Mouse (Mus musculus) midbrain, postnatal 0 days (tissue): Measurements from ENCODE around the gene Sptbn1. TPM values are rescaled to one million over a fixed set of nuclear protein-coding genes. Genes with fewer than 3 reads are reported as not detected.

Experiments
- ATAC-seq: fragments of 200-750 bp; cut with Nextera tagmentation; 2 replicates; pipeline ENCODE4 v1.8.0; 2017; ENCODE audit warnings: moderate number of reproducible peaks, mild to moderate bottlenecking, moderate TSS enrichment, moderate library complexity; ENCODE audit not compliant: low FRiP score
- DNase-seq: peaks from one replicate; pipeline ENCODE4 v3.0.0-alpha.2; 2015; ENCODE audit warnings: low spot score
- H3K27ac ChIP-seq: fragments of 300-500 bp; sonication (generic); 2 replicates; pipeline ENCODE4 v1.5.1; 2014; ENCODE audit warnings: low read depth, mild to moderate bottlenecking, low read length, mixed read lengths
- H3K27me3 ChIP-seq: fragments of 300-500 bp; sonication (generic); 2 replicates; pipeline ENCODE4 v1.6.1; 2014; ENCODE audit warnings: low read length, control low read depth, mixed read lengths; ENCODE audit not compliant: insufficient read depth
- H3K36me3 ChIP-seq: fragments of 300-500 bp; sonication (generic); 2 replicates; pipeline ENCODE4 v1.6.1; 2014; ENCODE audit warnings: low read length, control low read depth, mixed read lengths; ENCODE audit not compliant: insufficient read depth
- H3K4me1 ChIP-seq: fragments of 300-500 bp; sonication (generic); 2 replicates; pipeline ENCODE4 v1.6.1; 2014; ENCODE audit warnings: mild to moderate bottlenecking, control low read depth, antibody characterized with exemption, low read length, mixed read lengths; ENCODE audit not compliant: insufficient read depth
- H3K4me2 ChIP-seq: fragments of 300-500 bp; sonication (generic); 2 replicates; pipeline ENCODE4 v1.6.1; 2014; ENCODE audit warnings: low read depth, mild to moderate bottlenecking, low read length, mixed read lengths; ENCODE audit not compliant: poor library complexity, severe bottlenecking
- H3K4me3 ChIP-seq: fragments of 300-500 bp; sonication (generic); 2 replicates; pipeline ENCODE4 v1.5.1; 2014; ENCODE audit warnings: low read depth, mild to moderate bottlenecking, low read length, moderate library complexity
- H3K9ac ChIP-seq: fragments of 300-500 bp; sonication (generic); replicated peaks from 2 replicates; pipeline ENCODE4 v1.6.1; 2014; ENCODE audit warnings: mild to moderate bottlenecking, low read length, moderate library complexity, mixed read lengths; ENCODE audit not compliant: poor library complexity, severe bottlenecking
- H3K9me3 ChIP-seq: fragments of 300-500 bp; sonication (generic); 2 replicates; pipeline ENCODE4 v1.6.1; 2016; ENCODE audit warnings: low read length, control low read depth
- CTCF ChIP-seq: IDR thresholded peaks from 2 replicates; pipeline ENCODE4 v1.5.1; 2016; ENCODE audit warnings: antibody characterized with exemption, mild to moderate bottlenecking
- WGBS: fragments of 180-500 bp; shearing (Covaris S2); extraction: QIAGEN DNeasy Blood & Tissue Kit; methylation state at CpG from one replicate; pipeline ENCODE4 v1.1.7; 2014; 5-methylcytosine and 5-hydroxymethylcytosine counted together
- polyA plus RNA-seq: library from polyadenylated mRNA; unstranded; fragments of >200 nt; fragmentation: Nextera tagmentation; extraction: Ambion mirVana; gene quantifications from 2 replicates; pipeline ENCODE4 v1.2.1, GENCODE M21; 2015
- total RNA-seq: library from RNA; depleted of rRNA; stranded (reverse); fragments of >200 nt; gene quantifications from 2 replicates; pipeline ENCODE4 v1.2.3, GENCODE M21; 2014

Gene Sptbn1
- total and polyA plus RNA-seq, 2 experiments from 2014 or later, result 173 to 294 TPM

DNA sequence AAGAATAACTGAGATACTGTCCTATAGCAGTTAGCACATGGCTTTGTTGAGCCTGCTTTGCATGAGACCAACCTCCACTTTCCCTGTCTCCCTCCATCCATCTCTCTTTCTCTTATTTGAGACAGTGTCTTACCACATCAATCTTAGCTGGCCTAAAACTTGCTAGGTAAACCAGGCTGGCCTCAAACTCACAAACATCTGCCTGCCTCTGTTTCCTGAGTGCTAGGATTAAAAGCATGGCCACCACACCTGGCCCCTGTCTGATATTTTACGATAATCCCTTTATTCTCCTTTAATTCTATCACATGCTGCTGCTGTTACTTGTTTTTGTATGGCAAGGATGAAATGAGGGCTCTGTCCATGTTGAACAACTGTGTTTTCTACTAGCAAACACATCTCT is 49.6 kb downstream of the Sptbn1 start:
- Histone ChIP-seq H3K27me3 (no peaks in the 10 kb centered on the region), H3K36me3 (peaks cover 18% of the 10 kb centered on the region), H3K9ac (no peak overlapping the region), H3K4me1 (no peaks in the 10 kb centered on the region), H3K9me3 (no peaks in the 10 kb centered on the region), H3K4me3 (no peak overlapping the region), H3K4me2 (no peak overlapping the region), H3K27ac (no peak overlapping the region)
- WGBS, result 96% methylated on average over 1 of the region's 1 CpGs
- DNase-seq, result no peak
- no peak for ATAC-seq
- TF ChIP-seq CTCF, result no peak

DNA sequence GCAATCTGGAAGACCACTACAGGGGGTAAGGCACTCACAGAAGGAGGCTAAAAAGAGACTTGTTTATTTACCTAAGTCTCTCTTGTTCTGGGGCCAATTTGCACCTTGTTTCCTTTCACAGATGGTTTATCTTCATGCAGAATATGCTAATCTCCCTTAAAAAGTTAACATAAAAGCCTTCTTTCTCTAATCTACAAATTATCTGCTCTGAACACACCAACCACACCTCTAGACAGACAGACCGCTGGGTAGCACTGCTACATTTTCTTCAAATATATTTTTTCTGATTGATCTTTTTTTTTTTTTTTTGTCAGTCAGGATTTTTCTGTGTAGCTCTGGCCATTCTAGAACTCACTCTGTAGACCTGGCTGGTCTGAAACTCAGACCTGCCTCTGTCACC is 50.5 kb downstream of the Sptbn1 start:
- Histone ChIP-seq H3K4me3 (no peak overlapping the region), H3K9me3 (no peaks in the 10 kb centered on the region), H3K9ac (no peak overlapping the region), H3K4me1 (no peaks in the 10 kb centered on the region), H3K36me3 (peaks cover 18% of the 10 kb centered on the region), H3K27me3 (no peaks in the 10 kb centered on the region), H3K4me2 (no peak overlapping the region), H3K27ac (no peak overlapping the region)
- DNase-seq, result no peak
- no peak for ATAC-seq
- 55% methylated on average over 1 of the region's 1 CpGs for WGBS
- no peak for TF ChIP-seq CTCF

- DNase-seq, result no peak
- Histone ChIP-seq H3K9ac (no peak overlapping the region), H3K4me2 (no peak overlapping the region), H3K4me1 (no peaks in the 10 kb centered on the region), H3K9me3 (no peaks in the 10 kb centered on the region), H3K27me3 (no peaks in the 10 kb centered on the region), H3K4me3 (no peak overlapping the region), H3K27ac (no peak overlapping the region), H3K36me3 (peaks cover 5% of the 10 kb centered on the region; the same call in 1 of the 2 replicates)
- no peak for TF ChIP-seq CTCF
- ATAC-seq, result no peak
- 63% methylated on average over 5 of the region's 5 CpGs for WGBS
These were observed 56.1 kb downstream of the Sptbn1 start for GRCm38 (mm10) chr11:30211663-30212416.

DNA sequence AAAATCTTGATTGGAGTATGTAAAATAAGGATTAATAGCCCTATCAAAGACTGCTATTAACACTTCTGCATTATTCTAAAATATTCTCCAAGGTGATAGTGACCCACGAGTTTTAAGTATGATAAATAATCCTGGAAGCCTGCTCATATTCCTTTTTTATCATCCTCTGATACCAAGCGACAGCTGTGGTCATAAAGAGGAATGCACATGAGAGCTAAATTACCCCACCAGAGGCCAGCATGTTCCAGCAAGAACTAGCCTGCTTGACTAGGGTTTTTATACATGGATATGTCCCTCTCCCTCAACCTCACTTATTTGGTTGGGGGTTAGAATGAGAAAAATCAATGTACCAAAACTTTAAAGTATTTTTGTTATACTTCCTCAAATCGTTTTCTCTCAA is 56.8 kb downstream of the Sptbn1 start:
- TF ChIP-seq CTCF, result no peak
- no peaks in the 10 kb centered on the region for H3K4me1 ChIP-seq
- no peaks in the 10 kb centered on the region for H3K9me3 ChIP-seq
- no peak overlapping the region for H3K27ac ChIP-seq
- WGBS, result 78% methylated on average over 3 of the region's 3 CpGs
- H3K4me2 ChIP-seq, result no peak overlapping the region
- no peak overlapping the region for H3K9ac ChIP-seq
- no peaks in the 10 kb centered on the region for H3K27me3 ChIP-seq
- H3K4me3 ChIP-seq, result no peak overlapping the region
- H3K36me3 ChIP-seq, result 0 out of 2 replicates have a peak, but pooled peaks cover 3% of the 10 kb centered on the region
- DNase-seq, result no peak
- no peak for ATAC-seq

GRCm38 (mm10) chr11:30210100-30210811 is 57.7 kb downstream of the Sptbn1 start:
- H3K27ac ChIP-seq, result no peak overlapping the region
- no peaks in the 10 kb centered on the region for H3K27me3 ChIP-seq
- DNase-seq (no peak), ATAC-seq (no peak)
- no peaks in the 10 kb centered on the region for H3K9me3 ChIP-seq
- 85% methylated on average over 6 of the region's 6 CpGs for WGBS
- 0 out of 2 replicates have a peak, but pooled peaks cover 3% of the 10 kb centered on the region for H3K36me3 ChIP-seq
- H3K4me2 ChIP-seq, result no peak overlapping the region
- no peaks in the 10 kb centered on the region for H3K4me1 ChIP-seq
- TF ChIP-seq CTCF, result no peak
- no peak overlapping the region for H3K4me3 ChIP-seq
- no peak overlapping the region for H3K9ac ChIP-seq

- Histone ChIP-seq H3K36me3 (no peaks in the 10 kb centered on the region), H3K4me2 (no peak overlapping the region), H3K27me3 (no peaks in the 10 kb centered on the region), H3K27ac (no peak overlapping the region), H3K4me3 (no peak overlapping the region), H3K9ac (no peak overlapping the region), H3K9me3 (no peaks in the 10 kb centered on the region), H3K4me1 (no peaks in the 10 kb centered on the region)
- ATAC-seq (no peak), DNase-seq (peak; percentile 44)
- 56% methylated on average over 4 of the region's 4 CpGs for WGBS
- TF ChIP-seq CTCF, result no peak
These were observed 58.5 kb downstream of the Sptbn1 start for GRCm38 (mm10) chr11:30209495-30209894.
